Mouse (Mus musculus): ENCODE measurements around the gene Fgfr2.

The Fgfr2 gene

GRCm38 (mm10) chr7:133041784-133042183, 81.4 kb downstream of the Fgfr2 start:
- DNase-seq (ENCODE audit: low read depth, low spot score): no peak

GRCm38 (mm10) chr7:133040688-133041345, 82.3 kb downstream of the Fgfr2 start:
- DNase-seq (ENCODE audit: low read depth, low spot score): no peak

- no peak for DNase-seq (ENCODE audit: low read depth, low spot score)
Measured at GRCm38 (mm10) chr7:133039556-133040255, 83.4 kb downstream of the Fgfr2 start.

- DNase-seq (ENCODE audit: low read depth, low spot score): no peak
Measured at GRCm38 (mm10) chr7:133037618-133038017, 85.5 kb downstream of the Fgfr2 start.

GRCm38 (mm10) chr7:133037217-133037616, 85.9 kb downstream of the Fgfr2 start:
- DNase-seq (ENCODE audit: low read depth, low spot score): no peak

- no peak for DNase-seq (ENCODE audit: low read depth, low spot score)
Measured at GRCm38 (mm10) chr7:133035901-133036300, 87.2 kb downstream of the Fgfr2 start.

GRCm38 (mm10) chr7:133032589-133033203, 90.5 kb downstream of the Fgfr2 start:
- DNase-seq (ENCODE audit: low read depth, low spot score): peak; percentile 55

GRCm38 (mm10) chr7:133029496-133030047, 93.6 kb downstream of the Fgfr2 start:
- no peak for DNase-seq (ENCODE audit: low read depth, low spot score)

GRCm38 (mm10) chr7:133029004-133029403, 94.1 kb downstream of the Fgfr2 start:
- DNase-seq (ENCODE audit: low read depth, low spot score): no peak

GRCm38 (mm10) chr7:133027930-133028329, 95.2 kb downstream of the Fgfr2 start:
- no peak for DNase-seq (ENCODE audit: low read depth, low spot score)

GRCm38 (mm10) chr7:133024694-133025093, 98.5 kb downstream of the Fgfr2 start:
- DNase-seq (ENCODE audit: low read depth, low spot score): no peak

GRCm38 (mm10) chr7:133019481-133020020, 103.6 kb downstream of the Fgfr2 start:
- no peak for DNase-seq (ENCODE audit: low read depth, low spot score)

- no peak for DNase-seq (ENCODE audit: low read depth, low spot score)
Measured at GRCm38 (mm10) chr7:133018961-133019360, 104.2 kb downstream of the Fgfr2 start.

- no peak for DNase-seq (ENCODE audit: low read depth, low spot score)
Measured at GRCm38 (mm10) chr7:133015416-133016070, 107.6 kb downstream of the Fgfr2 start.

GRCm38 (mm10) chr7:133014631-133015030, 108.5 kb downstream of the Fgfr2 start:
- no peak for DNase-seq (ENCODE audit: low read depth, low spot score)

- DNase-seq (ENCODE audit: low read depth, low spot score): no peak
Measured at GRCm38 (mm10) chr7:133013923-133014322, 109.2 kb downstream of the Fgfr2 start.

GRCm38 (mm10) chr7:133012637-133013366, 110.3 kb downstream of the Fgfr2 start:
- DNase-seq (ENCODE audit: low read depth, low spot score): no peak

- no peak for DNase-seq (ENCODE audit: low read depth, low spot score)
Measured at GRCm38 (mm10) chr7:133011611-133012010, 111.5 kb downstream of the Fgfr2 start.

- no peak for DNase-seq (ENCODE audit: low read depth, low spot score)
Measured at GRCm38 (mm10) chr7:133011191-133011590, 112.0 kb downstream of the Fgfr2 start.

GRCm38 (mm10) chr7:133010477-133010876, 112.7 kb downstream of the Fgfr2 start:
- no peak for DNase-seq (ENCODE audit: low read depth, low spot score)

- no peak for DNase-seq (ENCODE audit: low read depth, low spot score)
Measured at GRCm38 (mm10) chr7:133009676-133010075, 113.5 kb downstream of the Fgfr2 start.
